Comparison of ENCODE assay signal across 17 mouse cellular contexts in the genomic region with DNA sequence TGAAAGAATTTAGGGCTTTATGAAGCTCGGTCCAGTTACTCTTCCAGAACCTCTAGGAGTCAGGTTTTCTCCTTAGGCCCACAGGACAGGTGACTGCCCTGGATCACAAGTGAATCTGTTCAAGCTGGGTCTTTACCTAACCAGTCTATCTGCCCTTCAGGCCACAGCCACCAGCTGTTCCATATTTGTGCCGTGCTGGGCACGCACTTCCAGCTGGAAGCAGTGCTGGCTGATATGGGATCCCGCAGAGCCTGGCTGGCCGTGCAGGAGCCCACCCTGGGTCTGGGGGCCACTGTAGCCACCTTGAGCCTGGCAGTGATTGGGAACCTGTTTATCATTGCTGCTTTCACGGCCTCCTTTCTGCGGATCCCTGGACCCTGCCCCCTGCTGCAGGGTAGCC. TPM values are rescaled to one million over a fixed set of nuclear protein-coding genes. Genes with fewer than 3 reads are reported as not detected.
A peak's percentile ranks its signal among the peaks of the same experiment; 100 is the strongest.
DNase-seq lines count a peak whose midpoint lies in the region; ATAC-seq and TF ChIP-seq lines count a peak whose summit lies in the region.
"Not testable (repeated sequence)": the region's sequence is repeated elsewhere in the genome, so short reads cannot be mapped to it uniquely, and the experiment has no call there.
"Had no signal": no experiment of that assay in that cellular context is flagged by ENCODE, and none has a peak within 500 bp of the region (broad histone marks: within the 10 kb centered on the region; RNA-seq: fewer than 3 reads in every experiment).

No protein-coding gene starts in this region.

- H3K4me1 ChIP-seq in embryonic facial prominence, embryonic 13.5 days = peaks cover 12% of the 10 kb centered on the region; the same call in 1 of the 2 replicates
- not testable (repeated sequence) for H3K4me1 ChIP-seq in forebrain, embryonic 15.5 days; heart, postnatal 0 days (ENCODE audit: control insufficient read depth, insufficient read depth); intestine, embryonic 14.5 days (replicated peaks; ENCODE audit: control insufficient read depth, insufficient read depth, low read length); liver, embryonic 15.5 days (replicated peaks); midbrain, embryonic 16.5 days (ENCODE audit: control insufficient read depth, insufficient read depth, low read length)
- H3K4me1 ChIP-seq in limb, embryonic 10.5 days = peaks cover 11% of the 10 kb centered on the region

- H3K36me3 ChIP-seq in embryonic facial prominence, embryonic 13.5 days; forebrain, embryonic 15.5 days; heart, postnatal 0 days (replicated peaks; ENCODE audit: control insufficient read depth, insufficient read depth, low read length); intestine, embryonic 14.5 days (ENCODE audit: control insufficient read depth, insufficient read depth, low read length); limb, embryonic 10.5 days; liver, embryonic 15.5 days (replicated peaks); midbrain, embryonic 16.5 days (ENCODE audit: control insufficient read depth, insufficient read depth, low read length): not testable (repeated sequence)

- 0 out of 2 replicates have a peak overlapping the region, but pooled peaks have one; percentile 77 for H3K27ac ChIP-seq in embryonic facial prominence, embryonic 13.5 days
- peak overlapping the region; percentile 80 for H3K27ac ChIP-seq in forebrain, embryonic 15.5 days (replicated peaks)
- not testable (repeated sequence) for H3K27ac ChIP-seq in heart, postnatal 0 days (ENCODE audit: low read depth); intestine, embryonic 14.5 days (ENCODE audit: low read depth); liver, embryonic 15.5 days (replicated peaks); midbrain, embryonic 16.5 days (ENCODE audit: low read length)
- peak overlapping the region; percentile 58; the same call in 1 of the 2 replicates for H3K27ac ChIP-seq in limb, embryonic 10.5 days

- TF ChIP-seq CTCF in heart, postnatal 0 days (IDR thresholded peaks at IDR 0.05; ENCODE audit: low read depth) = not testable (repeated sequence)

- peak overlapping the region; percentile 57 for H3K4me2 ChIP-seq in embryonic facial prominence, embryonic 13.5 days
- H3K4me2 ChIP-seq in forebrain, embryonic 15.5 days (replicated peaks) = peak overlapping the region; percentile 18; the same call in 1 of the 2 replicates
- H3K4me2 ChIP-seq in heart, postnatal 0 days (ENCODE audit: low read depth, low read length) = peak overlapping the region; percentile 33
- peak overlapping the region; percentile 37 for H3K4me2 ChIP-seq in intestine, embryonic 14.5 days (ENCODE audit: low read length)
- peak overlapping the region; percentile 54 for H3K4me2 ChIP-seq in liver, embryonic 15.5 days
- not testable (repeated sequence) for H3K4me2 ChIP-seq in midbrain, embryonic 16.5 days (ENCODE audit: low read length)

- not testable (repeated sequence) for DNase-seq in heart, postnatal 0 days (ENCODE audit: low spot score); intestine, embryonic 14.5 days (ENCODE audit: low spot score); limb, embryonic 10.5 days (ENCODE audit: low spot score)
- DNase-seq in ovary, postnatal 36 days (ENCODE audit: low spot score) = peak; percentile 1

- not testable (repeated sequence) for H3K9me3 ChIP-seq in embryonic facial prominence, embryonic 13.5 days; forebrain, embryonic 15.5 days; heart, postnatal 0 days (replicated peaks; ENCODE audit: control insufficient read depth, low read length); intestine, embryonic 14.5 days (ENCODE audit: control insufficient read depth, low read length); limb, embryonic 10.5 days (replicated peaks); liver, embryonic 15.5 days (replicated peaks); midbrain, embryonic 16.5 days (replicated peaks; ENCODE audit: control insufficient read depth, low read length, poor library complexity, severe bottlenecking)

- TF ChIP-seq EP300 in heart, postnatal 0 days (IDR thresholded peaks at IDR 0.05; ENCODE audit: low read depth) = not testable (repeated sequence)

- 17% methylated on average over 6 of the region's 7 CpGs for WGBS in embryonic facial prominence, embryonic 13.5 days
- WGBS in forebrain, embryonic 15.5 days = 23% methylated on average over 7 of the region's 7 CpGs
- WGBS in heart, postnatal 0 days = 12% methylated on average over 5 of the region's 7 CpGs
- 19% methylated on average over 5 of the region's 7 CpGs for WGBS in intestine, embryonic 14.5 days
- 26% methylated on average over 6 of the region's 7 CpGs for WGBS in limb, embryonic 10.5 days
- WGBS in liver, embryonic 15.5 days (ENCODE audit: insufficient replicate concordance) = 42% methylated on average over 7 of the region's 7 CpGs
- WGBS in midbrain, embryonic 16.5 days = 38% methylated on average over 5 of the region's 7 CpGs

- H3K4me3 ChIP-seq in embryonic facial prominence, embryonic 13.5 days = peak overlapping the region; percentile 30
- H3K4me3 ChIP-seq in forebrain, embryonic 15.5 days; heart, postnatal 0 days (ENCODE audit: low read depth, low read length); intestine, embryonic 14.5 days (ENCODE audit: low read depth, low read length); liver, embryonic 15.5 days (replicated peaks); midbrain, embryonic 16.5 days (ENCODE audit: low read depth, low read length): not testable (repeated sequence)
- H3K4me3 ChIP-seq in limb, embryonic 10.5 days = peak overlapping the region; percentile 31

- peak overlapping the region; percentile 54 for H3K9ac ChIP-seq in embryonic facial prominence, embryonic 13.5 days
- not testable (repeated sequence) for H3K9ac ChIP-seq in forebrain, embryonic 15.5 days (replicated peaks); heart, postnatal 0 days (replicated peaks; ENCODE audit: low read depth, low read length); intestine, embryonic 14.5 days (ENCODE audit: low read length); liver, embryonic 15.5 days; midbrain, embryonic 16.5 days (ENCODE audit: low read depth, low read length)

- not testable (repeated sequence) for ATAC-seq in embryonic facial prominence, embryonic 13.5 days (ENCODE audit: insufficient number of reproducible peaks, insufficient read depth, low FRiP score, low TSS enrichment, low read depth); liver, embryonic 15.5 days (ENCODE audit: insufficient read depth)
- ATAC-seq in forebrain, embryonic 15.5 days (replicated peaks) = 0 out of 2 replicates have a peak, but pooled peaks have one; percentile 29
- ATAC-seq in heart, postnatal 0 days (ENCODE audit: insufficient read depth, low read depth) = peak; percentile 28; the same call in 1 of the 2 replicates
- ATAC-seq in intestine, embryonic 14.5 days (replicated peaks; ENCODE audit: low FRiP score, low TSS enrichment, low read depth) = 0 out of 2 replicates have a peak, but pooled peaks have one; percentile 45
- ATAC-seq in midbrain, embryonic 16.5 days = 0 out of 2 replicates have a peak, but pooled peaks have one; percentile 39

- not testable (repeated sequence) for H3K27me3 ChIP-seq in embryonic facial prominence, embryonic 13.5 days; forebrain, embryonic 15.5 days; heart, postnatal 0 days (ENCODE audit: control insufficient read depth, insufficient read depth, low read length); intestine, embryonic 14.5 days (replicated peaks; ENCODE audit: control insufficient read depth, insufficient read depth, low read length); limb, embryonic 10.5 days (ENCODE audit: low read depth, poor library complexity, severe bottlenecking); liver, embryonic 15.5 days; midbrain, embryonic 16.5 days (ENCODE audit: control insufficient read depth, insufficient read depth, low read depth, low read length)

RNA-seq across cellular contexts. Expression of gene Bglap2, which starts 1.9 kb away (rescaled TPM):
- polyA plus RNA-seq in embryonic facial prominence, embryonic 13.5 days (2015; fragmentation: Nextera tagmentation; extraction: Ambion mirVana) = 0.58 TPM in 1 of 2 replicates, not detected in the other
- polyA plus RNA-seq in forebrain, embryonic 15.5 days (2015; fragmentation: Nextera tagmentation; extraction: Ambion mirVana) = not detected in 2 replicates
- total RNA-seq in heart, postnatal 0 days (2014; rRNA removed; ENCODE audit: low replicate concordance) = not detected in 2 replicates
- polyA plus RNA-seq in heart, postnatal 0 days (2015; fragmentation: Nextera tagmentation; extraction: Ambion mirVana) = not detected in 2 replicates
- polyA plus RNA-seq in intestine, embryonic 14.5 days (2014; fragmentation: Nextera tagmentation; extraction: Ambion mirVana) = not detected in 2 replicates
- not detected in 2 replicates for polyA plus RNA-seq in limb, embryonic 10.5 days (2016; fragmentation: Nextera tagmentation; extraction: Ambion mirVana)
- polyA plus RNA-seq in liver, embryonic 15.5 days (2015; fragmentation: Nextera tagmentation; extraction: Ambion mirVana) = 0.28 TPM in 1 of 2 replicates, not detected in the other
- 1.3 TPM in 1 of 2 replicates, not detected in the other for polyA plus RNA-seq in midbrain, embryonic 16.5 days (2015; fragmentation: Nextera tagmentation; extraction: Ambion mirVana)
- total RNA-seq: gastrocnemius, adult 18-20 months; granulocyte monocyte progenitor cell, adult 5-6 weeks; heart, postnatal 14 days; layer of hippocampus, postnatal 36 days; megakaryocyte progenitor cell, adult 5-6 weeks had no signal
- polyA plus RNA-seq: activated CD4-positive, CD25-positive, alpha-beta regulatory T cell, adult 4 months; cortical plate, adult 2 months; erythroblast, embryonic 14.5 days had no signal

RNA-seq across cellular contexts. Expression of gene Bglap3, which starts 4.1 kb away (rescaled TPM):
- 0.28 TPM in 1 of 2 replicates, not detected in the other for polyA plus RNA-seq in embryonic facial prominence, embryonic 13.5 days (2015; fragmentation: Nextera tagmentation; extraction: Ambion mirVana)
- polyA plus RNA-seq in forebrain, embryonic 15.5 days (2015; fragmentation: Nextera tagmentation; extraction: Ambion mirVana) = 0.27 TPM in 1 of 2 replicates, not detected in the other
- total RNA-seq in heart, postnatal 0 days (2014; rRNA removed; ENCODE audit: low replicate concordance) = not detected in 2 replicates
- polyA plus RNA-seq in heart, postnatal 0 days (2015; fragmentation: Nextera tagmentation; extraction: Ambion mirVana) = not detected in 2 replicates
- polyA plus RNA-seq in intestine, embryonic 14.5 days (2014; fragmentation: Nextera tagmentation; extraction: Ambion mirVana) = 0.28 and 0.30 TPM in 2 replicates
- 0.09 and 0.11 TPM in 2 replicates for polyA plus RNA-seq in limb, embryonic 10.5 days (2016; fragmentation: Nextera tagmentation; extraction: Ambion mirVana)
- polyA plus RNA-seq in liver, embryonic 15.5 days (2015; fragmentation: Nextera tagmentation; extraction: Ambion mirVana) = 0.28 and 0.71 TPM in 2 replicates
- not detected in 2 replicates for polyA plus RNA-seq in midbrain, embryonic 16.5 days (2015; fragmentation: Nextera tagmentation; extraction: Ambion mirVana)
- total RNA-seq: gastrocnemius, adult 18-20 months; granulocyte monocyte progenitor cell, adult 5-6 weeks; heart, postnatal 14 days; megakaryocyte progenitor cell, adult 5-6 weeks had no signal
- polyA plus RNA-seq: activated CD4-positive, CD25-positive, alpha-beta regulatory T cell, adult 4 months; erythroblast, embryonic 14.5 days had no signal

RNA-seq across cellular contexts. Expression of gene Bglap, which starts 7.6 kb away (rescaled TPM):
- polyA plus RNA-seq in embryonic facial prominence, embryonic 13.5 days (2015; fragmentation: Nextera tagmentation; extraction: Ambion mirVana) = 0.91 TPM in 1 of 2 replicates, not detected in the other
- not detected in 2 replicates for polyA plus RNA-seq in forebrain, embryonic 15.5 days (2015; fragmentation: Nextera tagmentation; extraction: Ambion mirVana)
- not detected in 2 replicates for total RNA-seq in heart, postnatal 0 days (2014; rRNA removed; ENCODE audit: low replicate concordance)
- polyA plus RNA-seq in heart, postnatal 0 days (2015; fragmentation: Nextera tagmentation; extraction: Ambion mirVana) = not detected in 2 replicates
- polyA plus RNA-seq in intestine, embryonic 14.5 days (2014; fragmentation: Nextera tagmentation; extraction: Ambion mirVana) = 0.64 TPM in 1 of 2 replicates, not detected in the other
- 0.79 TPM in 1 of 2 replicates, not detected in the other for polyA plus RNA-seq in limb, embryonic 10.5 days (2016; fragmentation: Nextera tagmentation; extraction: Ambion mirVana)
- not detected in 2 replicates for polyA plus RNA-seq in liver, embryonic 15.5 days (2015; fragmentation: Nextera tagmentation; extraction: Ambion mirVana)
- polyA plus RNA-seq in midbrain, embryonic 16.5 days (2015; fragmentation: Nextera tagmentation; extraction: Ambion mirVana) = 0.88 TPM in 1 of 2 replicates, not detected in the other
- total RNA-seq: adrenal gland, postnatal 25 days; gastrocnemius, adult 18-20 months; granulocyte monocyte progenitor cell, adult 5-6 weeks; heart, postnatal 14 days; layer of hippocampus, postnatal 36 days; megakaryocyte progenitor cell, adult 5-6 weeks had no signal
- polyA plus RNA-seq: activated CD4-positive, CD25-positive, alpha-beta regulatory T cell, adult 4 months; cortical plate, adult 2 months; erythroblast, embryonic 14.5 days had no signal

RNA-seq across cellular contexts. Expression of gene Paqr6, which starts 12.3 kb away (rescaled TPM):
- 4.2 and 4.9 TPM in 2 replicates for polyA plus RNA-seq in embryonic facial prominence, embryonic 13.5 days (2015; fragmentation: Nextera tagmentation; extraction: Ambion mirVana)
- polyA plus RNA-seq in forebrain, embryonic 15.5 days (2015; fragmentation: Nextera tagmentation; extraction: Ambion mirVana) = 0.94 and 1.0 TPM in 2 replicates
- not detected in 2 replicates for total RNA-seq in heart, postnatal 0 days (2014; rRNA removed; ENCODE audit: low replicate concordance)
- 1.2 and 1.7 TPM in 2 replicates for polyA plus RNA-seq in heart, postnatal 0 days (2015; fragmentation: Nextera tagmentation; extraction: Ambion mirVana)
- polyA plus RNA-seq in intestine, embryonic 14.5 days (2014; fragmentation: Nextera tagmentation; extraction: Ambion mirVana) = 1.5 and 2.4 TPM in 2 replicates
- 0.83 and 1.6 TPM in 2 replicates for polyA plus RNA-seq in limb, embryonic 10.5 days (2016; fragmentation: Nextera tagmentation; extraction: Ambion mirVana)
- polyA plus RNA-seq in liver, embryonic 15.5 days (2015; fragmentation: Nextera tagmentation; extraction: Ambion mirVana) = 5.4 and 6.2 TPM in 2 replicates
- 1.2 and 1.9 TPM in 2 replicates for polyA plus RNA-seq in midbrain, embryonic 16.5 days (2015; fragmentation: Nextera tagmentation; extraction: Ambion mirVana)
- total RNA-seq: granulocyte monocyte progenitor cell, adult 5-6 weeks; megakaryocyte progenitor cell, adult 5-6 weeks had no signal
- polyA plus RNA-seq: activated CD4-positive, CD25-positive, alpha-beta regulatory T cell, adult 4 months had no signal

RNA-seq across cellular contexts. Expression of gene Pmf1, which starts 33.5 kb away (rescaled TPM):
- polyA plus RNA-seq in embryonic facial prominence, embryonic 13.5 days (2015; fragmentation: Nextera tagmentation; extraction: Ambion mirVana) = 121 and 153 TPM in 2 replicates
- polyA plus RNA-seq in forebrain, embryonic 15.5 days (2015; fragmentation: Nextera tagmentation; extraction: Ambion mirVana) = 55.1 and 64.8 TPM in 2 replicates
- 86.0 and 116 TPM in 2 replicates for total RNA-seq in heart, postnatal 0 days (2014; rRNA removed; ENCODE audit: low replicate concordance)
- 62.9 and 65.8 TPM in 2 replicates for polyA plus RNA-seq in heart, postnatal 0 days (2015; fragmentation: Nextera tagmentation; extraction: Ambion mirVana)
- 150 and 154 TPM in 2 replicates for polyA plus RNA-seq in intestine, embryonic 14.5 days (2014; fragmentation: Nextera tagmentation; extraction: Ambion mirVana)
- 197 and 220 TPM in 2 replicates for polyA plus RNA-seq in limb, embryonic 10.5 days (2016; fragmentation: Nextera tagmentation; extraction: Ambion mirVana)
- 77.7 and 83.2 TPM in 2 replicates for polyA plus RNA-seq in liver, embryonic 15.5 days (2015; fragmentation: Nextera tagmentation; extraction: Ambion mirVana)
- 18.3 and 19.2 TPM in 2 replicates for polyA plus RNA-seq in midbrain, embryonic 16.5 days (2015; fragmentation: Nextera tagmentation; extraction: Ambion mirVana)
